Mouse (Mus musculus): ENCODE data around the gene Elk3. TPM values are rescaled to one million over a fixed set of nuclear protein-coding genes. Genes with fewer than 3 reads are reported as not detected.
"Not testable (repeated sequence)": the region's sequence is repeated elsewhere in the genome, so short reads cannot be mapped to it uniquely, and the experiment has no call there.

Gene Elk3
- polyA plus RNA-seq (2012; rRNA removed) (60.9 and 78.2 TPM in 2 replicates), polyA plus RNA-seq (2014; fragmentation: Nextera tagmentation; extraction: Ambion mirVana) (42.4 and 44.5 TPM in 2 replicates)

DNA sequence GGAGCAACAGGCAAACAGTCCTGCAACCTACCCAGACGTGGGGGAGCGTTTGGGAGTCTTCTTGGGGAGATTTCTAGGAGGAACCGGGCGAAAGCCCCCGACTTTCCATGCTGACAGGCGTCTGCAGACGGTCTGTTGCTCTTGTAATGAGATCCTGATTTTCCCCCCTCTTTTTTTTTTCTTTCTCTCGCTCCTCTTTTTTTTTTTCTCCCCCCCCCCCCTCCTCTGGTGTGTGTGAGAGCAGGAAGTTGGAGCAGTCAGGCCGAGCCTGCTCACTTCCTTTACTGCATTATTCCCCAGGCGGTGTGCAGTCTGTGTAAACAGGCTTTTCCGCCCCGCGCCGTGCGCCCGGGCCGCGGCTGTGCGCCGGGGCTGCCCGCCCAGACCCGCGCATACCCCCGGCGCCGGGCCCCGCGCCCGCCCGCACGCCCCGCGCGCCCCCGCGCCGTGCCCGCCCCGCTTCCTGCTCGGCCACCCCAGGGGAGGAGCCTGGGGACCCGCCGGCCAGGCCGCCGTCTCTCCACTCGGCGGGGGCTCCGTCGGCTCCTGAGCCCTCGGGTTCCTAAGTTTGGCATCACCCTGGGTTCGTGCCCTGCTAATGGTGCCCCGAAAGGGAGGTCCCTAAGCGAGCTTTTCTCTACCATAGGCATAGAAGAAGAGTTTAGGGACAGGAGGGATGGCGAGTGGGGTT lies at the start of gene Elk3:
Gene Elk3, minus strand, starts transcription at position 415 of the 691 bp plus-strand sequence.
- ATAC-seq (ENCODE audit: low FRiP score, low read depth) (peak; percentile 73), DNase-seq (ENCODE audit: low spot score) (peak; percentile 74)
- Histone ChIP-seq H3K4me2 (replicated peaks; ENCODE audit: low read depth, low read length, severe bottlenecking) (peak within 1 kb of the TSS; percentile 84), H3K27me3 (ENCODE audit: control insufficient read depth, insufficient read depth, low read length) (no peaks in the 10 kb centered on the region), H3K4me3 (replicated peaks; ENCODE audit: low read length) (peak within 1 kb of the TSS; percentile 91), H3K9ac (ENCODE audit: low read depth, low read length, severe bottlenecking) (peak within 1 kb of the TSS; percentile 90), H3K27ac (replicated peaks; ENCODE audit: low read depth, low read length) (peak within 1 kb of the TSS; percentile 99), H3K4me1 (ENCODE audit: control insufficient read depth, insufficient read depth, low read length) (peaks cover 18% of the 10 kb centered on the region), H3K9me3 (ENCODE audit: control insufficient read depth, low read length) (no peaks in the 10 kb centered on the region), H3K36me3 (ENCODE audit: control insufficient read depth, insufficient read depth, low read length) (0 out of 2 replicates have a peak, but pooled peaks cover 2% of the 10 kb centered on the region)
- WGBS, result 1% methylated on average over 51 of the region's 53 CpGs
- TF ChIP-seq POLR2A (IDR thresholded peaks at IDR 0.05; ENCODE audit: borderline replicate concordance, extremely low read depth, insufficient read depth, insufficient read length), result peak; percentile 24; the same call in 1 of the 2 replicates

GRCm38 (mm10) chr10:93360623-93361022 lies 49.7 kb upstream of the Elk3 start:
- Histone ChIP-seq H3K36me3 (ENCODE audit: control insufficient read depth, insufficient read depth, low read length) (no peaks in the 10 kb centered on the region), H3K4me3 (replicated peaks; ENCODE audit: low read length) (no peak overlapping the region), H3K4me2 (replicated peaks; ENCODE audit: low read depth, low read length, severe bottlenecking) (no peak overlapping the region), H3K9ac (ENCODE audit: low read depth, low read length, severe bottlenecking) (no peak overlapping the region), H3K9me3 (ENCODE audit: control insufficient read depth, low read length) (no peaks in the 10 kb centered on the region), H3K4me1 (ENCODE audit: control insufficient read depth, insufficient read depth, low read length) (no peaks in the 10 kb centered on the region), H3K27me3 (ENCODE audit: control insufficient read depth, insufficient read depth, low read length) (no peaks in the 10 kb centered on the region), H3K27ac (replicated peaks; ENCODE audit: low read depth, low read length) (no peak overlapping the region)
- no peak for DNase-seq (ENCODE audit: low spot score)
- no peak for TF ChIP-seq POLR2A (IDR thresholded peaks at IDR 0.05; ENCODE audit: borderline replicate concordance, extremely low read depth, insufficient read depth, insufficient read length)
- ATAC-seq (ENCODE audit: low FRiP score, low read depth), result no peak
- 17% methylated on average over 3 of the region's 3 CpGs for WGBS

DNA sequence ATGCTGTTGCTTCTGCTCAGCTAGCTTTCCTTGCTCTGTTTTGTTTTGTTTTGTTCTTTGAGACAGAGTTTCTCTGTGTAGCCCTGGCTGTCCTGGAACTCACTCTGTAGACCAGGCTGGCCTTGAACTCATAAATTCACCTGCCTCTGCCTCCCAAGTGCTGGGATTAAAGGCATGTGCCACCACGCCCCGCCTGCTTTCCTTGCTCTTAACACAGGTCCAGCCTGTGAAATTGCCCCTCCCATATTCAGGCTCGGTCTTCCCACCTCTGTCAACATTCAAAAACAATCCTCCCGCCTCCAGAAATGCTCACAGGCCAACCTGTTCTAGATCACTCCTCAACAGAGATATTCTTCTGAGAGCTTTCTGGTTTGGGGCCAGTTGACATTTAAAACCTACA lies 49.3 kb upstream of the Elk3 start:
- DNase-seq (ENCODE audit: low spot score); H3K4me3 ChIP-seq (replicated peaks; ENCODE audit: low read length); H3K36me3 ChIP-seq (ENCODE audit: control insufficient read depth, insufficient read depth, low read length); H3K9ac ChIP-seq (ENCODE audit: low read depth, low read length, severe bottlenecking); H3K9me3 ChIP-seq (ENCODE audit: control insufficient read depth, low read length); ATAC-seq (ENCODE audit: low FRiP score, low read depth); H3K4me2 ChIP-seq (replicated peaks; ENCODE audit: low read depth, low read length, severe bottlenecking); H3K27me3 ChIP-seq (ENCODE audit: control insufficient read depth, insufficient read depth, low read length); H3K4me1 ChIP-seq (ENCODE audit: control insufficient read depth, insufficient read depth, low read length); H3K27ac ChIP-seq (replicated peaks; ENCODE audit: low read depth, low read length): not testable (repeated sequence)
- WGBS, result 60% methylated on average over 4 of the region's 4 CpGs

DNA sequence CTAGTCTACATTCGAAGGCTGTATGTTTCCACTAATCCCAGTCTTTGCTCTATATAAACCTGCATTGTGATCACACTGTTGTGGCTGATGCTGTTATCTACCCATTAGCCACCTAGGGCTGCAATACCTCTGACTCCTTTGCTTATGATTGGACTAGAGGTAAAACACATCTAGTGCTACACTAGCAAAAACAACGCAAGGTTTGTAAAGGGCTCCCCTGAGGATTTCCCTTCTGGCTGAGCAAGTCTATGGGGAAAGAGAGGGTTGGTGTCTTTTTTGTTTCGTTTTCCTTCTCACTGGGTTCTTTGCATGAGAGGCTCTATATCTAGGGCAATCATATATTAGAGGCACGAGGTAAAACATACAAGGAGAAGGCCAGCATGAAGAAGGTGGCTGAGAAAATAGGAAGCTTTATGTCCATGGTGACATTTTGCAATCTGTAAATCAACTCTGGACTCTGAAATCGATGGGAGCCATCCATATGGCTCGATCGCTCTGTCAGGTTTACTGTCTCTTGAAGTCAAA lies 48.5 kb upstream of the Elk3 start:
- H3K4me3 ChIP-seq (replicated peaks; ENCODE audit: low read length), result no peak overlapping the region
- H3K27ac ChIP-seq (replicated peaks; ENCODE audit: low read depth, low read length), result no peak overlapping the region
- no peak for TF ChIP-seq POLR2A (IDR thresholded peaks at IDR 0.05; ENCODE audit: borderline replicate concordance, extremely low read depth, insufficient read depth, insufficient read length)
- ATAC-seq (ENCODE audit: low FRiP score, low read depth), result no peak
- no peak for DNase-seq (ENCODE audit: low spot score)
- H3K9ac ChIP-seq (ENCODE audit: low read depth, low read length, severe bottlenecking), result no peak overlapping the region
- 82% methylated on average over 7 of the region's 7 CpGs for WGBS
- no peak overlapping the region for H3K4me2 ChIP-seq (replicated peaks; ENCODE audit: low read depth, low read length, severe bottlenecking)
- no peaks in the 10 kb centered on the region for H3K9me3 ChIP-seq (ENCODE audit: control insufficient read depth, low read length)
- H3K36me3 ChIP-seq (ENCODE audit: control insufficient read depth, insufficient read depth, low read length), result no peaks in the 10 kb centered on the region
- H3K4me1 ChIP-seq (ENCODE audit: control insufficient read depth, insufficient read depth, low read length), result no peaks in the 10 kb centered on the region
- no peaks in the 10 kb centered on the region for H3K27me3 ChIP-seq (ENCODE audit: control insufficient read depth, insufficient read depth, low read length)

DNA sequence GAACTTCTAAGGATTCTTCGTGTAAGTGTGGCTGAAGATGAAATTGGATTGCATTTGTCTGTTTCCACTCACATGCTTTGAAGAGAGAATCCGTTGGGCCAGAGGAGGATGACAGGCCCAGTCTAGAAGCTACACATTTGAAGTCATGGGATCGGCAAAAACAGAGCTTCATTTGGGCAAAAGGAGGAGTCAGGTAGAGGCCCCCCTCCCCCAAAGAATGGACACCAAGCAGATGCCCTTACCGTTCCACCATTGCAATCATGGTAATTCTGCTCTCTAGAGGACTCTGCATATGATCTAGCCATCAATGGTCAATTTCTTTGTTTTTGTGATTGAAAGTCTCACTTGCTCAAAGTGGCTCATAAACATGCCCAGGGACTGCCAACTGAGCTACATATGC lies 47.9 kb upstream of the Elk3 start:
- no peak for ATAC-seq (ENCODE audit: low FRiP score, low read depth)
- Histone ChIP-seq H3K9me3 (ENCODE audit: control insufficient read depth, low read length) (no peaks in the 10 kb centered on the region), H3K4me3 (replicated peaks; ENCODE audit: low read length) (no peak overlapping the region), H3K27me3 (ENCODE audit: control insufficient read depth, insufficient read depth, low read length) (no peaks in the 10 kb centered on the region), H3K27ac (replicated peaks; ENCODE audit: low read depth, low read length) (no peak overlapping the region), H3K36me3 (ENCODE audit: control insufficient read depth, insufficient read depth, low read length) (no peaks in the 10 kb centered on the region), H3K4me1 (ENCODE audit: control insufficient read depth, insufficient read depth, low read length) (no peaks in the 10 kb centered on the region), H3K9ac (ENCODE audit: low read depth, low read length, severe bottlenecking) (no peak overlapping the region), H3K4me2 (replicated peaks; ENCODE audit: low read depth, low read length, severe bottlenecking) (no peak overlapping the region)
- WGBS, result 89% methylated on average over 4 of the region's 4 CpGs
- DNase-seq (ENCODE audit: low spot score), result no peak
- no peak for TF ChIP-seq POLR2A (IDR thresholded peaks at IDR 0.05; ENCODE audit: borderline replicate concordance, extremely low read depth, insufficient read depth, insufficient read length)
